Mouse (Mus musculus) CH12.LX (cell line): Measurements from ENCODE around the gene Grik2. TPM values are rescaled to one million over a fixed set of nuclear protein-coding genes. Genes with fewer than 3 reads are reported as not detected.

Experiments
- DNase-seq: peaks from one replicate; pipeline ENCODE4 v3.0.0-alpha.2; 2013; ENCODE audit errors: extremely low read depth
- H3K27ac ChIP-seq: 2 replicates; pipeline ENCODE4 v1.5.1; 2012; ENCODE audit warnings: low read depth, mild to moderate bottlenecking, control low read depth, moderate library complexity; ENCODE audit not compliant: insufficient read depth
- H3K27me3 ChIP-seq: replicated peaks from 2 replicates; pipeline ENCODE3; 2012; ENCODE audit warnings: inconsistent platforms
- H3K36me3 ChIP-seq, 2 experiments: replicated peaks in 1 of 2; 2 replicates each; pipeline versions ENCODE3 to v1.6.1; 2012; ENCODE audit warnings: inconsistent platforms in 1 of 2, low read length in 1 of 2, mild to moderate bottlenecking in 1 of 2, mixed read lengths in 1 of 2, moderate library complexity in 1 of 2; ENCODE audit not compliant: control insufficient read depth in 1 of 2, insufficient read depth in 1 of 2
- H3K4me1 ChIP-seq, 2 experiments: 2 replicates each; pipeline ENCODE4 v1.6.1; 2012; ENCODE audit warnings: inconsistent platforms in 1 of 2, moderate library complexity in 1 of 2; ENCODE audit not compliant: insufficient read depth in 2 of 2, control insufficient read depth in 1 of 2
- H3K4me2 ChIP-seq: 2 replicates; pipeline ENCODE4 v1.6.1; 2012; ENCODE audit warnings: low read depth, mild to moderate bottlenecking, control low read depth; ENCODE audit not compliant: poor library complexity, insufficient read depth, severe bottlenecking
- H3K4me3 ChIP-seq, 3 experiments: fragments of 150-350 bp in 1 of 3; sonication (generic) in 1 of 3; replicated peaks in 1 of 3; 2 replicates each; pipeline versions ENCODE3 to v1.5.1; 2011 to 2012; ENCODE audit warnings: low read depth in 2 of 3, low read length in 2 of 3, mild to moderate bottlenecking in 2 of 3, moderate library complexity in 2 of 3, control low read depth in 1 of 3, improper control_type of control experiment in 1 of 3, inconsistent platforms in 1 of 3, mixed read lengths in 1 of 3; ENCODE audit not compliant: poor library complexity in 1 of 3
- H3K79me2 ChIP-seq: replicated peaks from 2 replicates; pipeline ENCODE4 v1.6.1; 2012; ENCODE audit warnings: mild to moderate bottlenecking, moderate library complexity; ENCODE audit not compliant: control insufficient read depth, poor library complexity, insufficient read depth, severe bottlenecking; ENCODE audit errors: extremely low read depth
- H3K9ac ChIP-seq: 2 replicates; pipeline ENCODE4 v1.6.1; 2012; ENCODE audit warnings: low read depth, mild to moderate bottlenecking, control low read depth, moderate library complexity; ENCODE audit not compliant: insufficient read depth
- H3K9me3 ChIP-seq: replicated peaks from 2 replicates; pipeline ENCODE3; 2012; ENCODE audit warnings: low read length, inconsistent platforms, mixed read lengths
- CHD2 ChIP-seq: IDR thresholded peaks from 2 replicates; pipeline ENCODE4 v1.6.1; 2011; ENCODE audit warnings: low read length, improper control_type of control experiment
- CTCF ChIP-seq, 2 experiments: IDR thresholded peaks in 1 of 2; conservative IDR thresholded peaks in 1 of 2; 2 replicates each; pipeline ENCODE4 v1.5.1; 2011 to 2012; ENCODE audit warnings: low read depth in 2 of 2, low read length in 2 of 2, improper control_type of control experiment in 1 of 2, inconsistent platforms in 1 of 2, mild to moderate bottlenecking in 1 of 2, moderate library complexity in 1 of 2
- E2F4 ChIP-seq: IDR thresholded peaks from 2 replicates; pipeline ENCODE4 v1.6.1; 2011; ENCODE audit warnings: low read depth, low read length, improper control_type of control experiment; ENCODE audit not compliant: insufficient replicate concordance
- GABPA ChIP-seq: IDR thresholded peaks from 2 replicates; pipeline ENCODE4 v1.6.1; 2012; ENCODE audit warnings: low read depth, low read length, improper control_type of control experiment, inconsistent platforms; ENCODE audit not compliant: insufficient replicate concordance
- HCFC1 ChIP-seq: IDR thresholded peaks from 2 replicates; pipeline ENCODE4 v1.6.1; 2012; ENCODE audit warnings: low read depth, mild to moderate bottlenecking, inconsistent platforms, low read length, improper control_type of control experiment
- JUN ChIP-seq: IDR thresholded peaks from 2 replicates; pipeline ENCODE4 v1.6.1; 2011; ENCODE audit warnings: low read depth, mild to moderate bottlenecking, low read length, improper control_type of control experiment, moderate library complexity; ENCODE audit not compliant: insufficient read depth
- KAT2A ChIP-seq: IDR thresholded peaks from 2 replicates; pipeline ENCODE4 v1.6.1; 2012; ENCODE audit warnings: low read length, improper control_type of control experiment, inconsistent platforms; ENCODE audit not compliant: insufficient replicate concordance
- MAFK ChIP-seq: IDR thresholded peaks from 2 replicates; pipeline ENCODE4 v1.6.1; 2011; ENCODE audit warnings: low read length, improper control_type of control experiment; ENCODE audit not compliant: insufficient replicate concordance
- MAZ ChIP-seq: IDR thresholded peaks from 2 replicates; pipeline ENCODE4 v1.6.1; 2012; ENCODE audit warnings: low read depth, mild to moderate bottlenecking, inconsistent platforms, low read length, improper control_type of control experiment, moderate library complexity
- MEF2A ChIP-seq: IDR thresholded peaks from 2 replicates; pipeline ENCODE4 v1.6.1; 2014; ENCODE audit warnings: low read depth, mild to moderate bottlenecking, inconsistent platforms, low read length, improper control_type of control experiment, borderline replicate concordance
- MXI1 ChIP-seq: IDR thresholded peaks from 2 replicates; pipeline ENCODE4 v1.6.1; 2011; ENCODE audit warnings: mild to moderate bottlenecking, low read depth, low read length, improper control_type of control experiment
- NELFE ChIP-seq: IDR thresholded peaks from 2 replicates; pipeline ENCODE4 v1.6.1; 2011; ENCODE audit warnings: low read depth, low read length, improper control_type of control experiment
- NRF1 ChIP-seq: IDR thresholded peaks from 2 replicates; pipeline ENCODE4 v1.6.1; 2014; ENCODE audit warnings: low read depth, mild to moderate bottlenecking, inconsistent platforms, low read length, improper control_type of control experiment, moderate library complexity
- PAX5 ChIP-seq: IDR thresholded peaks from 2 replicates; pipeline ENCODE4 v1.6.1; 2012; ENCODE audit warnings: low read length, inconsistent platforms, mixed read lengths
- POLR2A ChIP-seq: IDR thresholded peaks from 2 replicates; pipeline ENCODE4 v1.6.1; 2011; ENCODE audit warnings: low read depth, mild to moderate bottlenecking, improper control_type of control experiment, low read length
- RAD21 ChIP-seq: IDR thresholded peaks from 2 replicates; pipeline ENCODE4 v1.6.1; 2011; ENCODE audit warnings: low read depth, mild to moderate bottlenecking, low read length, improper control_type of control experiment, moderate library complexity
- SMC3 ChIP-seq: IDR thresholded peaks from 2 replicates; pipeline ENCODE4 v1.6.1; 2011; ENCODE audit warnings: low read depth, low read length, improper control_type of control experiment
- UBTF ChIP-seq: IDR thresholded peaks from 2 replicates; pipeline ENCODE4 v1.6.1; 2012; ENCODE audit warnings: low read depth, mild to moderate bottlenecking, inconsistent platforms, low read length, improper control_type of control experiment, moderate library complexity
- USF1 ChIP-seq: IDR thresholded peaks from 2 replicates; pipeline ENCODE4 v1.6.1; 2014; ENCODE audit warnings: low read depth, mild to moderate bottlenecking, inconsistent platforms, low read length, improper control_type of control experiment
- USF2 ChIP-seq: conservative IDR thresholded peaks from 2 replicates; pipeline ENCODE4 v1.6.1; 2011; ENCODE audit warnings: low read depth, low read length, improper control_type of control experiment
- ZC3H11A ChIP-seq: IDR thresholded peaks from 2 replicates; pipeline ENCODE4 v1.6.1; 2012; ENCODE audit warnings: low read depth, mild to moderate bottlenecking, inconsistent platforms, low read length, improper control_type of control experiment
- ZNF384 ChIP-seq: IDR thresholded peaks from 2 replicates; pipeline ENCODE4 v1.6.1; 2012; ENCODE audit warnings: low read depth, low read length, improper control_type of control experiment, inconsistent platforms
- dilution Hi-C: fragments of 300-500 bp; cut with MboI; formaldehyde crosslinking; loops from 2 replicates; pipeline ENCODE4 v1.14.3; 2020; ENCODE audit warnings: low sequenced_read_pairs; ENCODE audit not compliant: extremely low pct_unique_long_range_greater_than_20kb, extremely low pct_ligation_motif_present
- in situ Hi-C: fragments of 300-500 bp; cut with MboI; formaldehyde crosslinking; loops from 3 replicates; pipeline ENCODE4 v1.14.3; 2019; ENCODE audit warnings: low sequenced_read_pairs, low pct_ligation_motif_present, low pct_unique_long_range_greater_than_20kb, mixed read lengths
- polyA plus RNA-seq: library from polyadenylated mRNA; unstranded; fragments of >175 nt; gene quantifications from 2 replicates; pipeline ENCODE4 v1.2.1, GENCODE M21; 2012; ENCODE audit warnings: low read depth; ENCODE audit not compliant: insufficient read length
- total RNA-seq, 2 experiments: library from RNA; depleted of rRNA; stranded (reverse); fragments of 300-350 nt in 1 of 2; fragments of >200 nt in 1 of 2; gene quantifications; 2 replicates each; pipeline ENCODE4 v1.2.3; 2012 to 2014

The Grik2 gene
- total and polyA plus RNA-seq, 3 experiments: not detected

DNA sequence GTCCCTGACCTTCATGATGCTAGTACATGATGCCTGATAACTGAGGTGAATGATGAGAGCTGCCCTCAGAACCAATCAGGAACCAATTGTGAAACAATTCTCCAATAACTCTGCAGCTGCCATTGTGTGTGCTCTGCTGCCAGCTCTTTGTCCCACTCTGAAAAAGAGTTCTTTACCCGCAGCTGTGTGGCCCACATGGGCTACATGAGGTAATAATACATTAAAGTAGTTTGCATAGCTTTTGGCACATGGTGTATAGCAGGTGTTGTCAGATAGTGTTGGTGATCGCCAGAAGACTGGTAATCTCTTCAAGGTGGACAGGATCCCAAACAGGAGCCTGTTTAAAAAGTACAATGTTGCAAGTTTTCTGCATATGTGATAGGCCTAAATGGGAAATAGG, 351.5 kb downstream of the Grik2 start:
- H3K9ac ChIP-seq: no peak overlapping the region
- no peak overlapping the region for H3K4me2 ChIP-seq
- no peak overlapping the region for H3K27ac ChIP-seq
- H3K4me3 ChIP-seq: no peak overlapping the region
- in situ Hi-C loops: no loop called here
- H3K36me3 ChIP-seq: no peaks in the 10 kb centered on the region
- no peaks in the 10 kb centered on the region for H3K79me2 ChIP-seq
- no peak for TF ChIP-seq MAFK
- no peak for TF ChIP-seq RAD21
- no peak for TF ChIP-seq ZC3H11A
- no peak for TF ChIP-seq UBTF
- TF ChIP-seq NELFE: no peak
- no peak for TF ChIP-seq POLR2A
- TF ChIP-seq PAX5: no peak
- no peak for TF ChIP-seq MXI1
- TF ChIP-seq NRF1: no peak
- TF ChIP-seq, all 38 proteins: peak for 0
- DNase-seq: no peak
- Histone ChIP-seq H3K27me3 (no peaks in the 10 kb centered on the region), H3K9me3 (no peaks in the 10 kb centered on the region), H3K4me1 (no peaks in the 10 kb centered on the region)
- dilution Hi-C loops: no loop called here

DNA sequence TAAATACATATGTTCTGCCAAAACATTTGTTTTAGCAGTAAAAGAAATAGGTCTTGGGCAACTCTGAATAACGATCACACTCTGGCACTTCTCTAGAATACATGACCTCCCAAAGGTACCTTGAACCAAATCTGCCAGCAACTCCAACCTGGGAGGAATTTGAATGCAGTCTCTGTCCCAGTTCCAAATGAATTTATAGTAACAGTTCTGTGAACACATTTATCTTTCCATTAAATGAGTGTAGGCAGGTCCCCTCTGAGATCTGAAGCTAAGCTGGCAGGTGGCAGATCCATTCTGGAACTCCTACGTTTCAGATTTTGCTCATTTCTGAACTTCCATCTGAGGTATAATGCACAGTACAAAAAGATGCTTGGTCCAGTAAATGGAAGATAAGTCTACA, 352.3 kb downstream of the Grik2 start:
- in situ Hi-C loops (no loop called here), dilution Hi-C loops (no loop called here)
- no peaks in the 10 kb centered on the region for H3K79me2 ChIP-seq
- no peaks in the 10 kb centered on the region for H3K27me3 ChIP-seq
- TF ChIP-seq ZNF384: no peak
- no peak for TF ChIP-seq MAZ
- no peak for TF ChIP-seq NELFE
- no peak for TF ChIP-seq CHD2
- TF ChIP-seq MEF2A: no peak
- TF ChIP-seq USF2: no peak
- TF ChIP-seq GABPA: no peak
- no peak overlapping the region for H3K4me2 ChIP-seq
- H3K4me3 ChIP-seq: no peak overlapping the region
- no peaks in the 10 kb centered on the region for H3K9me3 ChIP-seq
- no peaks in the 10 kb centered on the region for H3K4me1 ChIP-seq
- no peak overlapping the region for H3K27ac ChIP-seq
- H3K9ac ChIP-seq: no peak overlapping the region
- DNase-seq: no peak
- no peaks in the 10 kb centered on the region for H3K36me3 ChIP-seq

DNA sequence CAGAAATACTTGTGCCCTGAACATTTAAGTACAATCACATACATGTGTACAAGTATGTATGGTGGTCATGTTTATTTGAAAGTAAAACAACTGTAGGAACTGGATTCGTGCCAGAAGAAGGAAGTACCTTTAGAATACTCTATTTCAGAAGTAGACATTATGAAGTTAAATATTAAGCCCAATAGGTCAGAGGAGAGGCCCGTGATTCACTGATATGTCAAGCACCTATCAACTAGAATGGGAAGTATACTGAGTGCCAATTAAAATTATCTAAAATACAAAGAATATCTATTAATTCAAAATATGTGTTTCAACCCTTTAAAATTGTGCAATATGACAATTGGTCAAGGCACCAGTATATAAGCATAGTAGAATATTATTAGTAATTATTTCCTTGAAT, 355.7 kb downstream of the Grik2 start:
- Histone ChIP-seq H3K79me2 (no peaks in the 10 kb centered on the region), H3K36me3 (no peaks in the 10 kb centered on the region), H3K9ac (no peak overlapping the region), H3K4me3 (no peak overlapping the region), H3K27me3 (no peaks in the 10 kb centered on the region), H3K4me1 (no peaks in the 10 kb centered on the region), H3K4me2 (no peak overlapping the region), H3K27ac (no peak overlapping the region), H3K9me3 (no peaks in the 10 kb centered on the region)
- in situ Hi-C loops: no loop called here
- dilution Hi-C loops: no loop called here
- TF ChIP-seq RAD21: no peak
- TF ChIP-seq KAT2A: no peak
- no peak for TF ChIP-seq CTCF (conservative IDR thresholded peaks at IDR 0.05 in 1 of 2, IDR thresholded peaks at IDR 0.05 in 1 of 2; ENCODE audit: low read depth in 2 of 2, low read length in 2 of 2)
- no peak for TF ChIP-seq HCFC1
- no peak for TF ChIP-seq MAFK
- TF ChIP-seq E2F4: no peak
- TF ChIP-seq SMC3: no peak
- no peak for TF ChIP-seq PAX5
- TF ChIP-seq CHD2: no peak
- no peak for TF ChIP-seq USF2
- no peak for TF ChIP-seq MXI1
- no peak for TF ChIP-seq NRF1
- no peak for TF ChIP-seq GABPA
- no peak for TF ChIP-seq USF1
- TF ChIP-seq JUN: no peak
- no peak for TF ChIP-seq MEF2A
- no peak for DNase-seq
